Mouse (Mus musculus): ENCODE data around the gene Gnai2.

DNA sequence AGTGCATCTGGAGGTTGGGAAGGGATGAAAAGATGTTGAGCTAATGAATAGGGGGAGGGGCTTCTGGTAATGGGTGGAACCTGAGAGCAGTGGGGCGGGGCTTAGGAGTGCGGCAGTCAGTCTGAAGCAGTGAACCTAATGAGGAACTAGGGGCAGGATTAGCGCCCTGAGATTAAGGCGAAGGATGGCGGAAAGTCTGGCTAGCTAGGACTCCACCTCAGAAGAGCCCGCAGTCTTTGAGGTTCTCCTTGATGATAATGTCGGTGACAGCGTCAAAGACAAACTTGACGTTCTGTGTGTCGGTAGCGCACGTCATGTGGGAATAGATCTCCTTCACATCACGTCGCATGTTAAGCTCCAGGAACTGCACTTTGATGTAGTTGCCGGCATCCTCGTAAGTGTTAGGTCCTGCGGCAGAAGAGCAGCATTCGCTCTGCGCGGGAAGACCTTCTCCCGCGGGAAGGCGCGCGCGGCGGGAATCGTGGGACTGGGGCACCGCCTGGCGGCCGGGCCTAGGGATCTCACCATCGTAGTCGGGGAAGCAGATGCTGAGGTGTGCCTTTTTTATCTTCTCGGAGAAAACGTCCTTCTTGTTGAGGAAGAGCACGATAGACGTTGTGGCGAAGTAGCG lies 40.6 kb upstream of the Gnai2 start:
- TF ChIP-seq CTCF (IDR thresholded peaks at IDR 0.05; ENCODE audit: control insufficient read depth, insufficient read depth, low read length) (peak; percentile 39; the same call in 1 of the 2 replicates), POLR2A (IDR thresholded peaks at IDR 0.05; ENCODE audit: borderline replicate concordance, control insufficient read depth, low read depth, low read length) (no peak)

Data from bone marrow, adult 2 months (tissue).